Mouse (Mus musculus): Measurements from ENCODE around the gene Psma6. TPM values are rescaled to one million over a fixed set of nuclear protein-coding genes. Genes with fewer than 3 reads are reported as not detected.
A peak's percentile ranks its signal among the peaks of the same experiment; 100 is the strongest.

Psma6 gene
- polyA plus RNA-seq, 1 experiment, result 538 TPM

GRCm38 (mm10) chr12:55407888-55408287, 23.9 kb downstream of the Psma6 start:
- peak overlapping the region; percentile 41; the same call in 1 of the 2 replicates for H3K4me3 ChIP-seq (ENCODE audit: control insufficient read depth, low read depth, low read length)
- H3K27me3 ChIP-seq (ENCODE audit: control insufficient read depth, insufficient read depth, low read length), result no peaks in the 10 kb centered on the region
- H3K36me3 ChIP-seq (ENCODE audit: control insufficient read depth, insufficient read depth, low read length), result no peaks in the 10 kb centered on the region; the same call in 1 of the 2 replicates
- TF ChIP-seq CTCF (IDR thresholded peaks at IDR 0.05; ENCODE audit: control insufficient read depth, insufficient read depth, insufficient replicate concordance, low read depth, low read length), result no peak
- no peak for TF ChIP-seq POLR2A (IDR thresholded peaks at IDR 0.05; ENCODE audit: control insufficient read depth, low read depth, low read length)
- H3K4me1 ChIP-seq (ENCODE audit: control insufficient read depth, insufficient read depth, low read length), result no peaks in the 10 kb centered on the region
- H3K27ac ChIP-seq (ENCODE audit: control insufficient read depth, insufficient read depth, low read depth, low read length), result no peak overlapping the region

GRCm38 (mm10) chr12:55415255-55415654, 31.2 kb downstream of the Psma6 start:
- TF ChIP-seq CTCF (IDR thresholded peaks at IDR 0.05; ENCODE audit: control insufficient read depth, insufficient read depth, insufficient replicate concordance, low read depth, low read length) (no peak), POLR2A (IDR thresholded peaks at IDR 0.05; ENCODE audit: control insufficient read depth, low read depth, low read length) (no peak)
- Histone ChIP-seq H3K27me3 (ENCODE audit: control insufficient read depth, insufficient read depth, low read length) (no peaks in the 10 kb centered on the region), H3K27ac (ENCODE audit: control insufficient read depth, insufficient read depth, low read depth, low read length) (no peak overlapping the region), H3K4me1 (ENCODE audit: control insufficient read depth, insufficient read depth, low read length) (no peaks in the 10 kb centered on the region; the same call in 1 of the 2 replicates), H3K4me3 (ENCODE audit: control insufficient read depth, low read depth, low read length) (no peak overlapping the region), H3K36me3 (ENCODE audit: control insufficient read depth, insufficient read depth, low read length) (no peaks in the 10 kb centered on the region; the same call in 1 of the 2 replicates)

- H3K4me1 ChIP-seq (ENCODE audit: control insufficient read depth, insufficient read depth, low read length), result peaks cover 3% of the 10 kb centered on the region; the same call in 1 of the 2 replicates
- TF ChIP-seq CTCF (IDR thresholded peaks at IDR 0.05; ENCODE audit: control insufficient read depth, insufficient read depth, insufficient replicate concordance, low read depth, low read length), result no peak
- TF ChIP-seq POLR2A (IDR thresholded peaks at IDR 0.05; ENCODE audit: control insufficient read depth, low read depth, low read length), result no peak
- H3K4me3 ChIP-seq (ENCODE audit: control insufficient read depth, low read depth, low read length), result no peak overlapping the region
- H3K27ac ChIP-seq (ENCODE audit: control insufficient read depth, insufficient read depth, low read depth, low read length), result no peak overlapping the region
- no peaks in the 10 kb centered on the region for H3K27me3 ChIP-seq (ENCODE audit: control insufficient read depth, insufficient read depth, low read length)
- H3K36me3 ChIP-seq (ENCODE audit: control insufficient read depth, insufficient read depth, low read length), result no peaks in the 10 kb centered on the region; the same call in 1 of the 2 replicates
Observed at GRCm38 (mm10) chr12:55415762-55416161, 31.7 kb downstream of the Psma6 start.

GRCm38 (mm10) chr12:55420220-55420619, 36.2 kb downstream of the Psma6 start:
- Histone ChIP-seq H3K4me3 (ENCODE audit: control insufficient read depth, low read depth, low read length) (peak overlapping the region; percentile 92), H3K36me3 (ENCODE audit: control insufficient read depth, insufficient read depth, low read length) (no peaks in the 10 kb centered on the region; the same call in 1 of the 2 replicates), H3K27ac (ENCODE audit: control insufficient read depth, insufficient read depth, low read depth, low read length) (peak overlapping the region; percentile 86), H3K4me1 (ENCODE audit: control insufficient read depth, insufficient read depth, low read length) (peaks cover 5% of the 10 kb centered on the region), H3K27me3 (ENCODE audit: control insufficient read depth, insufficient read depth, low read length) (no peaks in the 10 kb centered on the region)
- TF ChIP-seq CTCF (IDR thresholded peaks at IDR 0.05; ENCODE audit: control insufficient read depth, insufficient read depth, insufficient replicate concordance, low read depth, low read length), result no peak

GRCm38 (mm10) chr12:55422057-55422456, 38.0 kb downstream of the Psma6 start:
- Histone ChIP-seq H3K36me3 (ENCODE audit: control insufficient read depth, insufficient read depth, low read length) (no peaks in the 10 kb centered on the region; the same call in 1 of the 2 replicates), H3K4me1 (ENCODE audit: control insufficient read depth, insufficient read depth, low read length) (peaks cover 5% of the 10 kb centered on the region), H3K4me3 (ENCODE audit: control insufficient read depth, low read depth, low read length) (no peak overlapping the region), H3K27ac (ENCODE audit: control insufficient read depth, insufficient read depth, low read depth, low read length) (no peak overlapping the region), H3K27me3 (ENCODE audit: control insufficient read depth, insufficient read depth, low read length) (no peaks in the 10 kb centered on the region)
- TF ChIP-seq POLR2A (IDR thresholded peaks at IDR 0.05; ENCODE audit: control insufficient read depth, low read depth, low read length), result no peak
- no peak for TF ChIP-seq CTCF (IDR thresholded peaks at IDR 0.05; ENCODE audit: control insufficient read depth, insufficient read depth, insufficient replicate concordance, low read depth, low read length)

GRCm38 (mm10) chr12:55426300-55426699, 42.3 kb downstream of the Psma6 start:
- Histone ChIP-seq H3K27me3 (ENCODE audit: control insufficient read depth, insufficient read depth, low read length) (no peaks in the 10 kb centered on the region), H3K27ac (ENCODE audit: control insufficient read depth, insufficient read depth, low read depth, low read length) (no peak overlapping the region), H3K4me3 (ENCODE audit: control insufficient read depth, low read depth, low read length) (no peak overlapping the region), H3K4me1 (ENCODE audit: control insufficient read depth, insufficient read depth, low read length) (peaks cover 2% of the 10 kb centered on the region), H3K36me3 (ENCODE audit: control insufficient read depth, insufficient read depth, low read length) (no peaks in the 10 kb centered on the region)
- no peak for TF ChIP-seq CTCF (IDR thresholded peaks at IDR 0.05; ENCODE audit: control insufficient read depth, insufficient read depth, insufficient replicate concordance, low read depth, low read length)
- TF ChIP-seq POLR2A (IDR thresholded peaks at IDR 0.05; ENCODE audit: control insufficient read depth, low read depth, low read length), result no peak

- TF ChIP-seq POLR2A (IDR thresholded peaks at IDR 0.05; ENCODE audit: control insufficient read depth, low read depth, low read length) (no peak), CTCF (IDR thresholded peaks at IDR 0.05; ENCODE audit: control insufficient read depth, insufficient read depth, insufficient replicate concordance, low read depth, low read length) (no peak)
- H3K27me3 ChIP-seq (ENCODE audit: control insufficient read depth, insufficient read depth, low read length), result no peaks in the 10 kb centered on the region
- peaks cover 6% of the 10 kb centered on the region for H3K4me1 ChIP-seq (ENCODE audit: control insufficient read depth, insufficient read depth, low read length)
- no peak overlapping the region for H3K4me3 ChIP-seq (ENCODE audit: control insufficient read depth, low read depth, low read length)
- no peaks in the 10 kb centered on the region for H3K36me3 ChIP-seq (ENCODE audit: control insufficient read depth, insufficient read depth, low read length)
- H3K27ac ChIP-seq (ENCODE audit: control insufficient read depth, insufficient read depth, low read depth, low read length), result no peak overlapping the region
Observed at GRCm38 (mm10) chr12:55429201-55429600, 45.2 kb downstream of the Psma6 start.

- Histone ChIP-seq H3K27me3 (ENCODE audit: control insufficient read depth, insufficient read depth, low read length) (no peaks in the 10 kb centered on the region), H3K27ac (ENCODE audit: control insufficient read depth, insufficient read depth, low read depth, low read length) (no peak overlapping the region), H3K4me1 (ENCODE audit: control insufficient read depth, insufficient read depth, low read length) (peaks cover 6% of the 10 kb centered on the region), H3K4me3 (ENCODE audit: control insufficient read depth, low read depth, low read length) (no peak overlapping the region), H3K36me3 (ENCODE audit: control insufficient read depth, insufficient read depth, low read length) (no peaks in the 10 kb centered on the region)
- TF ChIP-seq CTCF (IDR thresholded peaks at IDR 0.05; ENCODE audit: control insufficient read depth, insufficient read depth, insufficient replicate concordance, low read depth, low read length), result no peak
- TF ChIP-seq POLR2A (IDR thresholded peaks at IDR 0.05; ENCODE audit: control insufficient read depth, low read depth, low read length), result no peak
Observed at GRCm38 (mm10) chr12:55429956-55430355, 45.9 kb downstream of the Psma6 start.

Measured in testis, adult 2 months (tissue).